Mouse (Mus musculus) cerebellum, adult 2 months (tissue): ENCODE measurements around the gene Ina.
"Not testable (repeated sequence)": the region's sequence is repeated elsewhere in the genome, so short reads cannot be mapped to it uniquely, and the experiment has no call there.

Experiments used
- CTCF ChIP-seq: fragments of 200-500 bp; IDR thresholded peaks from 2 replicates; pipeline ENCODE4 v1.5.1; 2011; ENCODE audit warnings: low read depth, mild to moderate bottlenecking, control low read depth, low read length, moderate library complexity, borderline replicate concordance; ENCODE audit not compliant: insufficient read depth
- POLR2A ChIP-seq: fragments of 200-500 bp; IDR thresholded peaks from 2 replicates; pipeline ENCODE4 v1.6.1; 2011; ENCODE audit warnings: low read length, control low read depth, borderline replicate concordance; ENCODE audit not compliant: insufficient read depth

DNA sequence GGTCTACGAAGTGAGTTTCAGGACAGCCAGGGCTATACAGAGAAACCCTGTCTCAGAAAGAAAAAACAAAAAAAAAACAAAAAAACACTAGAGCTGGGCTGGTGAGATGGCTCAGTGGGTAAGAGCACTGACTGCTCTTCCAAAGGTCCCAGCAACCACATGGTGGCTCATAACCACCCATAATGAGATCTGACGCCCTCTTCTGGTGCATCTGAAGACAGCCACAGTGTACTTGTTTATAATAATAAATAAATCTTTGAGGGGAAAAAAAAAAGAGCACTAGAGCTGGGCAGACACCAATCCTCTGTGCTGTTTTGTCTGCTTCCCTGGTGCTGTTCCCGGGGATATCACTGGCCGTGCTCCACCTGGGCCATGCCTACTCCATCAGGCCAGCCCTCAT, 22.2 kb upstream of the Ina start:
- not testable (repeated sequence) for TF ChIP-seq CTCF, POLR2A
